In genomic region chr11:8443539-8444292, GRCm38 (mm10) we compare ENCODE assay signal across 8 mouse cellular contexts.
A peak's percentile ranks its signal among the peaks of the same experiment; 100 is the strongest.
DNase-seq lines count a peak whose midpoint lies in the region; ATAC-seq lines count a peak whose summit lies in the region.
"Had no signal": no experiment of that assay in that cellular context is flagged by ENCODE, and none has a peak within 500 bp of the region (broad histone marks: within the 10 kb centered on the region; RNA-seq: fewer than 3 reads in every experiment).

No protein-coding gene starts in this region.

- intact Hi-C loops in left cerebral cortex, postnatal 14 days (cut with DNase I) = no loop called here

- DNase-seq in right cerebral cortex, adult 2 months (ENCODE audit: low spot score in 2 of 2) = peak; percentile 25 to 45
- no peak for DNase-seq in right cerebral cortex, postnatal 25 days
- peak; percentile 65 for DNase-seq in kidney, adult 9 months
- no peak for DNase-seq in left cerebral cortex, postnatal 14 days (ENCODE audit: low spot score in 2 of 2)

- H3K4me3 ChIP-seq in forebrain, embryonic 16.5 days (replicated peaks; ENCODE audit: low read length) = no peak overlapping the region
- H3K4me3 ChIP-seq in stomach, embryonic 16.5 days (replicated peaks; ENCODE audit: low read length) = no peak overlapping the region
- H3K4me3 ChIP-seq: embryonic facial prominence, embryonic 12.5 days had no signal

- no peaks in the 10 kb centered on the region for H3K27me3 ChIP-seq in forebrain, embryonic 16.5 days (replicated peaks; ENCODE audit: control insufficient read depth, insufficient read depth, low read length)
- H3K27me3 ChIP-seq in stomach, embryonic 16.5 days (ENCODE audit: control insufficient read depth, insufficient read depth, low read length) = no peaks in the 10 kb centered on the region
- H3K27me3 ChIP-seq: embryonic facial prominence, embryonic 12.5 days had no signal

- H3K4me1 ChIP-seq in forebrain, embryonic 16.5 days (replicated peaks; ENCODE audit: control insufficient read depth, insufficient read depth, low read length) = peaks cover 17% of the 10 kb centered on the region
- peaks cover 11% of the 10 kb centered on the region; the same call in 1 of the 2 replicates for H3K4me1 ChIP-seq in stomach, embryonic 16.5 days (ENCODE audit: control insufficient read depth, insufficient read depth, low read length)

- WGBS in forebrain, embryonic 16.5 days = 74% methylated on average over 11 of the region's 11 CpGs
- WGBS in stomach, embryonic 16.5 days = 74% methylated on average over 11 of the region's 11 CpGs

- peak; percentile 32; the same call in 1 of the 2 replicates for ATAC-seq in forebrain, embryonic 16.5 days
- ATAC-seq in stomach, embryonic 16.5 days (ENCODE audit: insufficient read depth, low FRiP score) = no peak
- ATAC-seq in CD4-positive, CD25-positive, alpha-beta regulatory T cell, adult 4 months = no peak

- no peak overlapping the region for H3K4me2 ChIP-seq in forebrain, embryonic 16.5 days (ENCODE audit: low read length)
- H3K4me2 ChIP-seq in stomach, embryonic 16.5 days (ENCODE audit: low read depth, low read length) = no peak overlapping the region
- H3K4me2 ChIP-seq: embryonic facial prominence, embryonic 12.5 days had no signal

- H3K9ac ChIP-seq in forebrain, embryonic 16.5 days (replicated peaks; ENCODE audit: low read depth, low read length) = no peak overlapping the region
- no peak overlapping the region for H3K9ac ChIP-seq in stomach, embryonic 16.5 days (ENCODE audit: low read length)
- H3K9ac ChIP-seq: embryonic facial prominence, embryonic 12.5 days had no signal

- no peaks in the 10 kb centered on the region for H3K36me3 ChIP-seq in forebrain, embryonic 16.5 days (ENCODE audit: control insufficient read depth, insufficient read depth)
- H3K36me3 ChIP-seq in stomach, embryonic 16.5 days (ENCODE audit: control insufficient read depth, insufficient read depth, low read length) = peaks cover 33% of the 10 kb centered on the region

- H3K9me3 ChIP-seq in forebrain, embryonic 16.5 days (ENCODE audit: control insufficient read depth, low read length) = no peaks in the 10 kb centered on the region
- no peaks in the 10 kb centered on the region for H3K9me3 ChIP-seq in stomach, embryonic 16.5 days (replicated peaks; ENCODE audit: control insufficient read depth, low read length)
- H3K9me3 ChIP-seq: embryonic facial prominence, embryonic 12.5 days had no signal

- peak overlapping the region; percentile 52 for H3K27ac ChIP-seq in forebrain, embryonic 16.5 days (ENCODE audit: low read length)
- peak overlapping the region; percentile 42; the same call in 1 of the 2 replicates for H3K27ac ChIP-seq in stomach, embryonic 16.5 days (ENCODE audit: low read length)
- H3K27ac ChIP-seq: embryonic facial prominence, embryonic 12.5 days had no signal

Comparison
In these comparisons a context has a peak if more than half of its experiments do, and no peak if none do; other contexts are left out.
1. DNase-seq: peak in right cerebral cortex, adult 2 months (2 of 2) and kidney, adult 9 months (single experiment); none in right cerebral cortex, postnatal 25 days (single experiment) and left cerebral cortex, postnatal 14 days (0 of 2).